Mouse (Mus musculus) kidney, postnatal 0 days (tissue): ENCODE data around the gene Zfp316. TPM values are rescaled to one million over a fixed set of nuclear protein-coding genes. Genes with fewer than 3 reads are reported as not detected.

Source experiments
- ATAC-seq: fragments of 200-750 bp; cut with Nextera tagmentation; replicated peaks from 2 replicates; pipeline ENCODE4 v1.8.0; 2017; ENCODE audit warnings: low read depth, moderate number of reproducible peaks, moderate TSS enrichment, moderate library complexity; ENCODE audit not compliant: low FRiP score
- DNase-seq: peaks from one replicate; pipeline ENCODE4 v3.0.0-alpha.2; 2016; ENCODE audit warnings: low spot score
- H3K27ac ChIP-seq: fragments of 300-500 bp; sonication (generic); 2 replicates; pipeline ENCODE4 v1.5.1; 2014; ENCODE audit warnings: mild to moderate bottlenecking
- H3K27me3 ChIP-seq: fragments of 300-500 bp; sonication (generic); 2 replicates; pipeline ENCODE4 v1.6.1; 2014; ENCODE audit warnings: low read length, mixed read lengths; ENCODE audit not compliant: insufficient read depth
- H3K36me3 ChIP-seq: fragments of 300-500 bp; sonication (generic); 2 replicates; pipeline ENCODE4 v1.6.1; 2014; ENCODE audit warnings: low read length, mixed read lengths; ENCODE audit not compliant: insufficient read depth
- H3K4me1 ChIP-seq: fragments of 300-500 bp; sonication (generic); replicated peaks from 2 replicates; pipeline ENCODE4 v1.6.1; 2014; ENCODE audit warnings: antibody characterized with exemption, low read length, mixed read lengths; ENCODE audit not compliant: insufficient read depth
- H3K4me2 ChIP-seq: fragments of 300-500 bp; sonication (generic); 2 replicates; pipeline ENCODE4 v1.6.1; 2014; ENCODE audit warnings: mild to moderate bottlenecking, low read length, moderate library complexity, mixed read lengths
- H3K4me3 ChIP-seq: fragments of 300-500 bp; sonication (generic); replicated peaks from 2 replicates; pipeline ENCODE4 v1.5.1; 2014; ENCODE audit warnings: low read depth, low read length
- H3K9ac ChIP-seq: fragments of 300-500 bp; sonication (generic); 2 replicates; pipeline ENCODE4 v1.6.1; 2014; ENCODE audit warnings: low read depth, low read length
- H3K9me3 ChIP-seq: fragments of 300-500 bp; sonication (generic); replicated peaks from 2 replicates; pipeline ENCODE4 v1.6.1; 2016; ENCODE audit warnings: low read length, inconsistent platforms, mixed read lengths
- CTCF ChIP-seq: IDR thresholded peaks from 2 replicates; pipeline ENCODE4 v1.5.1; 2016; ENCODE audit warnings: antibody characterized with exemption, low read depth, mild to moderate bottlenecking, moderate library complexity
- WGBS: fragments of 180-500 bp; shearing (Covaris S2); extraction: QIAGEN DNeasy Blood & Tissue Kit; methylation state at CpG from one replicate; pipeline ENCODE4 v1.1.7; 2014; 5-methylcytosine and 5-hydroxymethylcytosine counted together
- polyA plus RNA-seq: library from polyadenylated mRNA; unstranded; fragments of >200 nt; fragmentation: Nextera tagmentation; extraction: Ambion mirVana; gene quantifications from 2 replicates; pipeline ENCODE4 v1.2.1, GENCODE M21; 2015

The Zfp316 gene
- polyA plus RNA-seq, 1 experiment from 2014 or later, result 3.4 TPM

DNA sequence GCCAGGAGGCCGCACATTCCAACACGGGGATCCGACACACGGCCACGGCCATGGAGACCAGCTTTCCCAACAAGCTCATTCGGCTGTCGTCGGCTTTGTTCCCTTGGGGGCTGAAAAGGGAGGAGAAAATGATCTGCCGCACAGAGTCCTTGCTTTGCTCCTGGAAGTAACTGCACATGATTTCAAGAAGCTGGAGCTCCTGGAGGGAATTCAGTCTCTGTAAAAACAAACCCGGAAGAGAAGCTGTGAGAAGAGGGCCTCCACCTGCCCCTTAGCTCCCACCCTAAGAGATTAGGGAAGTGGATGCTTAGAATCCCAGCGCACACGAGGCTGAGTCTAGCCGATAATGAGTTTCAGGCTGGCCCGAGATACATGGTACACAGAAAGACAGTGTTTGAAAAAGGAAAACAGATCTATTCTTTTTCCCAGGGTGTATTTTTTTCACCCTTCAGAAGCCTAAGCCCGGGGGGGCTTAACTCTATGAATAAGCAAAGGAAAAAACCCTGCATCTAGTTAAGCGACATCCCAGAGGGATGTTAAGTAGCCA lies 44.4 kb upstream of the Zfp316 start:
- ATAC-seq (no peak), DNase-seq (peak; percentile 29)
- 2% methylated on average over 16 of the region's 16 CpGs for WGBS
- H3K4me1 ChIP-seq, result peaks cover 8% of the 10 kb centered on the region; the same call in 1 of the 2 replicates
- H3K9ac ChIP-seq, result peak overlapping the region; percentile 93
- H3K27me3 ChIP-seq, result no peaks in the 10 kb centered on the region
- H3K9me3 ChIP-seq, result no peaks in the 10 kb centered on the region
- H3K4me2 ChIP-seq, result peak overlapping the region; percentile 81
- H3K4me3 ChIP-seq, result peak overlapping the region; percentile 60
- no peak for TF ChIP-seq CTCF
- no peak overlapping the region for H3K27ac ChIP-seq
- peaks cover 36% of the 10 kb centered on the region for H3K36me3 ChIP-seq

GRCm38 (mm10) chr5:143311886-143312285 lies 42.1 kb upstream of the Zfp316 start:
- TF ChIP-seq CTCF, result peak; percentile 77
- Histone ChIP-seq H3K27me3 (no peaks in the 10 kb centered on the region), H3K36me3 (peaks cover 41% of the 10 kb centered on the region), H3K27ac (no peak overlapping the region), H3K4me2 (no peak overlapping the region), H3K9me3 (no peaks in the 10 kb centered on the region), H3K4me1 (peaks cover 8% of the 10 kb centered on the region; the same call in 1 of the 2 replicates), H3K4me3 (no peak overlapping the region), H3K9ac (no peak overlapping the region)
- ATAC-seq (no peak), DNase-seq (peak; percentile 72)
- WGBS, result 59% methylated on average over 8 of the region's 8 CpGs

GRCm38 (mm10) chr5:143309916-143310315 lies 40.1 kb upstream of the Zfp316 start:
- no peak for ATAC-seq
- H3K27me3 ChIP-seq, result no peaks in the 10 kb centered on the region

GRCm38 (mm10) chr5:143308825-143309224 lies 39.0 kb upstream of the Zfp316 start:
- DNase-seq, result no peak
- ATAC-seq, result no peak
- H3K4me2 ChIP-seq, result no peak overlapping the region

More at GRCm38 (mm10) chr5:143309916-143310315, 40.1 kb upstream of the Zfp316 start:
- Histone ChIP-seq H3K4me3 (no peak overlapping the region), H3K4me1 (peaks cover 8% of the 10 kb centered on the region; the same call in 1 of the 2 replicates), H3K36me3 (peaks cover 46% of the 10 kb centered on the region), H3K9me3 (no peaks in the 10 kb centered on the region), H3K9ac (no peak overlapping the region), H3K4me2 (no peak overlapping the region), H3K27ac (no peak overlapping the region)
- no peak for TF ChIP-seq CTCF
- 96% methylated on average over 7 of the region's 7 CpGs for WGBS
- no peak for DNase-seq

DNA sequence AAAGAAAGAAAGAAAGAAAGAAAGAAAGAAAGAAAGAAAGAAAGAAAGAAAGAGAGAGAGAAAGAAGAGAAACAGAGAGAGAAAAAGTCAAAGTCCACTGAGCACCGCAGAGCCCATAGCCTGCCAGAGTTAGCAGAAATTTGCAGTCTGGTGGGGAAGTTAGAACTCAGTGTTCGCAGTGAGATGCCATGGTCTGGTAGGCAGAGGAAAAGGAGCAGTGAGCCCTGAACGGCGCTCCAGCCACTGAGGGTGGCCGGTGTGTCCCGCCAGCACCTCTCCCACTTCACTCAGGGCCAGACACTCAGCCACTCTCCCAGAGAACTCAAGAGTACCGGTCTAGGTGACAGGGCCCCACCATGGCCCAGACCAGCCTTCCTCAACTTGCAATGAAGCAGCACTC lies 34.4 kb upstream of the Zfp316 start:
- Histone ChIP-seq H3K4me3 (no peak overlapping the region), H3K27me3 (no peaks in the 10 kb centered on the region), H3K36me3 (peaks cover 42% of the 10 kb centered on the region), H3K4me2 (no peak overlapping the region), H3K9me3 (no peaks in the 10 kb centered on the region), H3K27ac (no peak overlapping the region), H3K4me1 (no peaks in the 10 kb centered on the region), H3K9ac (no peak overlapping the region)
- peak; percentile 33; the same call in 1 of the 2 replicates for ATAC-seq
- no peak for DNase-seq
- WGBS, result 64% methylated on average over 7 of the region's 7 CpGs
- TF ChIP-seq CTCF, result no peak

More at GRCm38 (mm10) chr5:143308825-143309224, 39.0 kb upstream of the Zfp316 start:
- Histone ChIP-seq H3K36me3 (peaks cover 47% of the 10 kb centered on the region), H3K9ac (no peak overlapping the region), H3K27me3 (no peaks in the 10 kb centered on the region), H3K4me3 (no peak overlapping the region), H3K27ac (no peak overlapping the region), H3K9me3 (no peaks in the 10 kb centered on the region), H3K4me1 (0 out of 2 replicates have a peak, but pooled peaks cover 4% of the 10 kb centered on the region)
- TF ChIP-seq CTCF, result no peak
- 93% methylated on average over 5 of the region's 5 CpGs for WGBS

GRCm38 (mm10) chr5:143301296-143301695 lies 31.5 kb upstream of the Zfp316 start:
- H3K36me3 ChIP-seq, result peaks cover 28% of the 10 kb centered on the region
- H3K4me1 ChIP-seq, result no peaks in the 10 kb centered on the region
- no peaks in the 10 kb centered on the region for H3K9me3 ChIP-seq
- H3K27ac ChIP-seq, result no peak overlapping the region
- no peak overlapping the region for H3K9ac ChIP-seq
- WGBS, result 79% methylated on average over 8 of the region's 8 CpGs
- TF ChIP-seq CTCF, result peak; percentile 63
- no peaks in the 10 kb centered on the region for H3K27me3 ChIP-seq
- DNase-seq (peak; percentile 7), ATAC-seq (no peak)
- no peak overlapping the region for H3K4me2 ChIP-seq
- no peak overlapping the region for H3K4me3 ChIP-seq
